Mouse (Mus musculus) ES-CJ7 (cell line): Measurements from ENCODE around the gene Cdh6.
A peak's percentile ranks its signal among the peaks of the same experiment; 100 is the strongest.

ENCODE experiments used
- DNase-seq: peaks from one replicate; pipeline ENCODE4 v3.0.0; 2011; ENCODE audit warnings: low read depth, low spot score

Cdh6 gene

DNA sequence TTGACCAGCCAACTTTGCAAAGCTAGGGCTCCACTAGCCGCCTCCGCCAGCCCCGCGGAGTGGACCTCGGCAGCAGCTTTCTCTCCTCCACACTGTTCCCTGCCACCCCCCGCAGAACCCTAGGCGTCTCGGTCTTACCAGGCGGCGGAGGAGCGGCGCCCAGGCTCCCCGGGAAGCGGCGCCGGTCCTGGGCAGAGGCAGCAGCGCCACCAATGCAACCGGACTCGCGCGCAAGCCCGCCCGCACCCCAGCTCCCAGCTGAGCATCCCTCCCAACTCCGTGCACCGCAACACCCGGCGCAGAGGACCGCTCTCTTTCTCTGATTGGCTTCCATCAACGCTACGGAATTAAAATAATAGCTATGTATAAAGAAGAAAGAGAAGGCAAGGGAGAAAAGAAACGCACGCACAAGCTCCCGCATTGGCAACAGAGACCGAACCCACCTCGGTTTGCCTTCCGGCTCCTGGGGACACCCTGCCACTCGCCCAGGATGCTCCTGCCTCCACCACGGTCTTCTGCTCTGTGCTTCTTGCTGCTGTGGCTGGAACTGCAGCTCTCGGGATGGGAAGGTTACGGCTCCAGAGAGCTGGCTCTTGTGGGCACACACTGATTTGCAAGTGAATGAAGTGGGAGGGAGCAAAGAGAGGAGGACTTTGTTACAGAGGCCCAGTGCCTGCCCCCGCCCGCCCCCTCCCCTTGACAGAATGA is at the start of gene Cdh6:
TSS of gene Cdh6 (minus strand) at position 605 of the 708 bp plus-strand sequence.
- peak; percentile 91 for DNase-seq

DNA sequence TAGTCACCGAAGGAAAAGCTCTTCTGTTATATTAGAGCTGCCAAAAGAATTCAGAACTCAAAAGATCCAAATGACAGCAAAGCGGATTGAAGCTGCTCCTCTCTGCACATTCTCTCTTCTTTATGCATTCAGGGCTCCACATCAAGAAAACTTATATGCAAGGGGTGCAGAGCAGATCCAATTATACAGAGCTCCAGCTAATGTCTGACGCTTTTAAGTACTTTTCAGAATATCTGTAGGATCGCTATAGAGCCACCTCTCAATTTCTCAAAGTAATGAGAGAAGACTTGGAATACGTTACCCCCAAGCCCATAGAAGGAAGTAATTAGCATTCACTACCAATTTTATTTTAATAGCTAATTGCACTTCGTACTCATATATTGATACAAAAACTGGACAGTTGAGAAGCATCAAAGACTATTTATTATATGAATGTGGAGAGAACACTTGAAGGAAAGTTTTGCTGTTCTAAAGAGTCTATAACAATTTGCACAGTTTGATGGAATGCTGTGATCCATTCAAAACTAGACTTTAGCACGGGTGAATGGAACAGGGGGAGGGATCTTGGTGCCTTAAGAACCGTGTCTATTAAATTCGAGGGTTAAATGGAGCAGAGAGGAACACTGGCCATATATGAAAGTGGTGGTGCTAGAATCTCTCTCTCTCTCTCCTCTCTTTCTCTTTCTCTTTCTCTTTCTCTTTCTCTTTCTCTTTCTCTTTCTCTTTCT is 46.4 kb upstream of the Cdh6 start:
- DNase-seq: no peak

DNA sequence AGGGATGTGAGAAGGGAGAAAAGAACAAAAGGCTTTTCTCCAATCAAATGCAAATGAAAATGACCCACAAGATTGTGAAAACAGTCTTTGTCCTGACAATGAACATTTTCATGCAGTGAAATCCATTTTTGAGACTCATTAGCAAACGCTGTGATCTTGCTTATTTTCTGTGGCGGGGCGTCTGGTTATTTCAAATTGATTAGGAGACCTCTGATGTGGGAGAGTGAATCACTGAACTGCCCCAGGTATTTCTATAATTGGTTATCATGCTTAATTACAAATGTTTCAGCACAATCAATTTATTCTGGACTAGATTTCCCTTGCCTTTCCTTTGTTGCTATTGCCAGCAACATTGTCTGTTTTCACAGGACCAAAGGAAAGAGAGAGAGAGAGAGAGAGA is 44.3 kb upstream of the Cdh6 start:
- DNase-seq: no peak

DNA sequence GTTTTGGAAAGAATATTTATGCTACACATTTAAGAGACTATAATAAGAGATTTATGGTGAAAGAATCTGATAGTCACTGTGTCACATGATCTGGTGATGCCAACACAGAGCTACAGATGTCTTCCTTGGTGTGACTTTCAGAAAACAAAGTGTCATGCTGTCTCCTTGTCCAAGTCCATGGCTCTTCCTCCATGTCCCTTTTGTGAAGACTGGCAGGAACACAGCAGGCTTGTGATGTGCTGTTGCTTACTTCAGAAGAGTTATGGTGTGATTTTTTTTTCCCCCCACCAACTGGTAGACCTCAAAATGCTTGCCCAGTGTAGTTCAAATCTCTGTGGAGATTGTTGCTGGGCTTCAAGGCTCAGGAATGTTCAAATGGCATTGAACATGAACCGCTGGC is 43.7 kb upstream of the Cdh6 start:
- DNase-seq: no peak

DNA sequence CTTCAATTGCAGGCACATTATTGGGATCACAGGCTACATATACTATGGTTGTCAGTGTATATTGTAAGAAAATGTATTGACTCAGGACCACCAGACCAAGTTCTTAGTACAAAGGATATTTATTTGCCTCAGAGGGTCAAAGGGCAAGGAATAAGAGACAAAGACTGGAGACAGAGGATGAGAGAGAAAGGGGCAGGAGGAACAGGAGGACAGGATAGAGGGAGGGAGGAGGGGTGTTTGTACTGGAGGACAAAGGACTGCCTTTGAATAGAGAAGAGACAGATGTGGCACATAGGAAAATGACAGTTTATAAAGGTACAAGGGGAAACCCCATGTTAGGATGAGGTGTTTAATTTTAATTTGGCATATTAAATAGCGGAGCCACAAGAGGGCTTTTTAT is 39.5 kb upstream of the Cdh6 start:
- no peak for DNase-seq

DNA sequence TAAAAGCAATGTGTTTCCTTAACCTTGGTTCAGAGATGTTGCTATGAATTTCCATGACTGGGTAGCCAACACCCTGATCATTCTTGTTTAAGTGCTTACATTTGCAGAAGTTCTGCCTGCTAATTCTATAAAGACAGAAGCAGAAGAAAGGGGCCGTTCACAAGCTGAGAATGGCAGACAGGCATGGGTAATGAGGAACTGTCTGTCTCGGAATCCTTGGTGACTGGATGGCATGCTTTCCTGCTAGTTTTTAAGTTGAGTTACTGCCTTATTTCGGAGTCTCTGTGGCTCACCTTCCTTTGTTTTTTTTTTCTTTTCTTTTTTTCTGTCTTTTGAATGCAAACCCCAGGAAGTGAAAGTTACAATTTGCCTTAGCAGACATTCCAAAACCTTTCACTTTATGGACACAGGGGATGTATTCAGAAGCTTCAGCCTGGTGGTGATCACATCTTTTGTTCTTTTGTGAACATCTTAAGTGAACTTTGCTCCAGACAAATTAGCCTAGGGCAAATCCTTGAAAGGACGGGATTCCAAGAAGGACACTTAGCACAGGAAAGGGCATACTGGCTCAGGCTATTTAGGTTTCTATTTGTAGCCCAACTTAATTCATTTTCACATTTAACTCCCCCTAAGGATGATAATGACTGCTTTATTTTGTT is 38.7 kb upstream of the Cdh6 start:
- peak; percentile 81 for DNase-seq

DNA sequence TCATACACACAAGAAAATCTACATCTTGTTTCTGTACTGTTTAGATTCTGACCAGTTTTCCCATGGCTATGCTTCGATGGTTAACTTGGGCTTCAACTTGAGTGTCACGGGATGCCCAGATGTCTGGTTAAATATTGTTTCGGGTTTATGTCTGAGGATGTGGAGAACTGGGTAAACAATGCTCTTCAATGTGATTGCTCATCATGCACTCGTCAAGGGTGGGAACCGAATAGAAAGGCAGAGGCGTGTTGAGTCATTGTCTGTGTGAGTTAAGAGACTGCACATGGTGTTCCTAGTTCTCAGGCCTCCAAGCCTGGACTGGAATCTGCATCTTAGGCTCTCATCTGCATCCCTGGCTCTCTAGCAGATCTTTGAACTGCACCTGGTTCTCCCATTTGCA is 36.7 kb upstream of the Cdh6 start:
- DNase-seq: no peak

DNA sequence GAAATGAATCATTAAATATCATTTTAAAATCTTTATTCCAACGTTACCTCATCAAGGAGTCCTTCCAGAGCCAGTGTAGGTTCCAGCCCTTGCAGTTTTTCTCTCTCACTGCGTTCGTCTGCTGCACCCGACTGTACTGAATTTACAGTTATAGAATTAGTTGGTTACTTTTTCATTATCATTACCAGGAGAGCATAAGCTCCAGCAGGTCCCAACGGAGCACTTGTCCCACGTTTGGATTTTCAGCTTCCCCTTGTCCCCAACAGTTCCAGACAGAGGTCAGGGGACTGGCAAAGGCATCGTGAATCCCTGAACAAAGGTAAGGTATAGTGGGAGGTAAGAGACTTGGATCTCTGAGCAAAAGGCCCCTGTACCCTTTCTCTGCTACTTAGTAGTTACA is 35.2 kb upstream of the Cdh6 start:
- no peak for DNase-seq

DNA sequence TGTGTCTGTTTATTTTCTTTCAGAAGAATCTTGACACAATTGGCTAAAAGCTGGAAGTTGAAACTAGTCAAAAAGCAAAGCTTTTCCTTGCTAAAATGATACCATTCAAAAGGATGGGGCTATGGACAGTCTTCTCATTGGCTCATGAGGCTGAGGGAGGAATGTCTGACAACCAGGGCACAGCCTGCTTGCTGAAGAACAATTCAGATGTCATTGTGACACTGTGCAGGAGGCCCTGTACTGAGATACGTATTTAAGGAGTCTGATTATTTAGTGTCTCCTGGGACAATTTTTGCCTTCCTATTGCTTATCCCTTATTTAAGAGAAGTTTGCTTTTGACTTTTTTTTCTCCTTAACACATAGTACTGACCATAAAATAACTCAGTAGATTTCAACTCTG is 22.8 kb upstream of the Cdh6 start:
- no peak for DNase-seq

DNA sequence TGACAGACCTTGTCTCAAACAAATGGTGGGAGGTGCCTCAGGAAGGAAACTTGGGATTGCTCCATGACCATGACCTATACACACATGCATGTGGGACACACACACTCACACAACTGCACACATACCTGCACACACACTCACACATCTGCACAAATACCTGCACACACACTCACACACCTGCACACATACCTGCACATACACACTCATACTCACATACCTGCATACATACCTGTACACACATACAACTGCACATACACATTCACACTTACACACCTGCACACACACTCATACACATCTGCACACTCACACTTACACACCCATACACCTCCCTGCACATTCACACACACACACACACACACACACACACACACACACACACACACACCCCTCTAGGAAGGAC is 20.6 kb upstream of the Cdh6 start:
- no peak for DNase-seq

DNA sequence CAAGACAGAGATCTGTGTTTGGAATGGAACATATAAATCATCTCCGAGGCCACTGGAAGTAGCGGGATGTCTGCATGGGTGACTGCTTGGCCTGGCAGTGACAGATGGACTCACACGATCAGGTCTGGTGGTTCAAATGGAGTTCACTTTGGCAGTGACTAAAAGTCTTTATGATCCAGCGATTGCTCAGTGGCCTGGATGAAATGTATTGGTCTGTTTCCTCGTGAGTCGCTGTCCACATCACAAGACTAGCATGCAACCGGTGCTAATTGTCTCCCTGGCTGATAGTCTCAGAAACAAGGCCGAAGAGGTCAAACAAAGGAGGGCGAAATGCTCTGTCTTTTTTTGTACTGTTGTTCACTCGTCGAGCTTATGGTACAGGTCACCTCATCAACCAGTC is 19.6 kb upstream of the Cdh6 start:
- DNase-seq: no peak

DNA sequence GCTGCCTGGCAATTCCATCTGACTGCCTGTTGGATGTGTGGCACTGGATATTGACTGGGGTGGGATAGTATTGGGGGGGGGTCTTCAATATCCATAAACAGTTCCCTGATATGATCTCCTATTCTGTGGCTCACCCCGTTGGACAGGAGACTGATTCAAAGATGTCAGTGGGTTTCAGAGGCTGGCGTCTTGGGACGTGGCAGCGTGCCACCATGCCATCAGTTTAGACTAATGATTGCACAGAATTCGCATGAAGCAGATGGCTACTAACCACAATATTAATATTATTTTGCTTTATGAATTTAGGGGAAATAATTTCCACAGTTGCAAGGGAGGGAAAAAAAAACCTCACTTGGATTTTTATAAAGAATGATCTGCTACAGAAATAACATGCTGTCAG is 10.2 kb upstream of the Cdh6 start:
- no peak for DNase-seq

DNA sequence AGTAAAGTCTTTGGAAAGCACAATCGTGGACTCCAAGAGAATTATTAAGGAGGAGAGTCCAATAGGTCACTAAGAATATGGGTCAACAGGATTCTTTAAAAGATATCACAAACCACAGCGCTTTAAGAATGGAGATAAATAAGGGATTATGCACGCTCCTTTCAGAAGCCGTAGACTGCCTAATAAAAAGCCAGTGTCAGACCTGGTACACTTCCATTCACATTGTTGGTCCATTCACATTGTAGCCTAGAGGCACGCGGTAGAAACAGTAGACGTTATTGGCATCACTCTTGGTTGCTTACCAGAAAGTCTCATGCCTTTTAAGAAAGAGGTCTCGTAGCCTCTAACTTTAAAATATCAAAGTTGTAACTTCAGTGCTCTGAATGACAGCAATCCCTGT is 8.0 kb upstream of the Cdh6 start:
- no peak for DNase-seq

DNA sequence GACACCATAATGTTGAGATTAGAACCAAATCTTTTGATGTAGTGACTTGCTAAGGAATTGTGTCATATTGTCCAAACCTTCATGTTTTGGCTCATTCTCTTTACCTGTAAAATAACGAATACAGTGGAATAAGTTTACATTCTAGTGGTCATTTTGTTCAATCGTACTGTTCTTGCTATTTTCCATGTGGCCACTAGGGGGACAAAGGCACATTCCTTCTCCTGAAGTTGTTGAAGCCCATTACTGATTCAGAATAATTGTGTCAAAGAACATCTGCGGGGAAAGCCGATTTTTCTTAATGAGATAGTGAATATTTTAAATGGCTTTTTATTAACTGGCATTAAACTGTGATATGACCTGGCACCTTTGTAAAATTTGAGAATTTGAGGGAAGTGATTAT is 7.5 kb upstream of the Cdh6 start:
- DNase-seq: peak; percentile 18

DNA sequence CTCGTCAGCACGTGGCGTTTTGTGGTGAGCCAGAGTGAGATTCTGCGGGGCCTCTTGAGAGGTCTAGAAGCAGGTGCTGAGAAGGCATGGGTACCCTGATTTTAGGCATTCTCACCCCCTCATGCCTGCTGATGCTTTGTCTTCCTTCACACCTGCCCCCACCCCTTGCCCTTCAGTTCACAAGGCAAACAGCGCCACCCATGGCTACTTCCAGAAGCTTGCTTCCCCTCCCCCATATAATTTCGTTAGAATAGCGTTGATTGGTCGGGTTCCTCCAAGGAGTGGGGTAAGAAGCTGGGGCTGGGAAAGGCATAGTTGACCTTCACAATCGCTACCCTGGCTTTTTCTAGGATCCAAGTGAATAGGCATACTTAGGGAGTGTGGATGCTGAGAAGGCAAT is 2.5 kb upstream of the Cdh6 start:
- DNase-seq: peak; percentile 63

DNA sequence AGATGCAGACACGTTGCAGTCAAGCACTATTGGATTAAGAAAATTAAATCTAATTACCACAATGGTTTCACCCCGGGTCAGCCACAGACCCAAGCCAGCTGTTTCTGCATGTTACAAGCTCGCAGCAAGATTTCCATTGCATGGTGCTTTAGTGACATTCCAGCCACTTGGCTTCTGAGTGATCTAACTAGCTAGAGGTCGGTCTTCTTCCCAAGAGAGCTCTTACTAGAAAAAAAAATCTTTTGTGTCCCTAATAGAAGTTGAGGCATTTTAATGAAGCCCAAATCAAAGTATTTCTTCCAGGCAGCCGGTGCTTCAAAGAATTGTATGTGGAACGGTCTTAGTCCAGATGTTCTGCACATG is 1.1 kb upstream of the Cdh6 start:
- no peak for DNase-seq

DNA sequence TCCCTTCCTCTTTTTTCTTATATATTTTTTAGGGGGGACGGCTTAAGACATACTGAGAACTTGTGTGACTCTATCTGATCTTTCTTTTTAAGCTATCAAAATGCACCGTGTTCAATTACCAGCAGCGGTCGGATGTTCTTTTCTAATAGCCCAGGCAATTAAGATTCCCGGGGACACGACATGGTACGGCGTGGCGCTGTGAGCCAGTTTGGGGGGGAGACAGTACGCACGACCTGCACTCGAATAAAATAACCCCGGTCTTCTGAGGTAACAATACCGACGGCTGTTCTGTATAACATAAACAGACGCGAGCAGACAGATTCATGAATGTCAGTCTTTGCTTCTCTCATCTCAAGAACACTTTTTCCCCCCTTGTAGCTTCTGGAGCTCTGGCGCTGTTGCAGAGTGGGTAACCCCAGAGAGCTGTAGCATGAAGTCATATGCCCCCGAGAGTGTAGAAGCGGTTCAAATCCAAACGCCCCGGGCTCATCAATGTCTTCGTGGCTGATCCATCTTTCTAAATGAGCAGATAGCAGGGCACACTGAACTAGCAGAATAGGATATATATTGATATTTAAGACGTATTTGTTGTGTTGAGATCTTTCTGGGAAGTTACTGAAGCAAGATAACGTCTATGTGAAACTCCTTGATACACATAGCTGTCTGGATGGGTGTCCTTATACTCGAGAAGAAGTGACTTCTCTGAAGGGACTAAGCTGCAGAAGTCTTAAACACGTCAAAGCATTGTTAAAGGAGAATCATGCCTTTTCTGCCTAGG is 554 bp upstream of the Cdh6 start:
- DNase-seq: no peak

DNA sequence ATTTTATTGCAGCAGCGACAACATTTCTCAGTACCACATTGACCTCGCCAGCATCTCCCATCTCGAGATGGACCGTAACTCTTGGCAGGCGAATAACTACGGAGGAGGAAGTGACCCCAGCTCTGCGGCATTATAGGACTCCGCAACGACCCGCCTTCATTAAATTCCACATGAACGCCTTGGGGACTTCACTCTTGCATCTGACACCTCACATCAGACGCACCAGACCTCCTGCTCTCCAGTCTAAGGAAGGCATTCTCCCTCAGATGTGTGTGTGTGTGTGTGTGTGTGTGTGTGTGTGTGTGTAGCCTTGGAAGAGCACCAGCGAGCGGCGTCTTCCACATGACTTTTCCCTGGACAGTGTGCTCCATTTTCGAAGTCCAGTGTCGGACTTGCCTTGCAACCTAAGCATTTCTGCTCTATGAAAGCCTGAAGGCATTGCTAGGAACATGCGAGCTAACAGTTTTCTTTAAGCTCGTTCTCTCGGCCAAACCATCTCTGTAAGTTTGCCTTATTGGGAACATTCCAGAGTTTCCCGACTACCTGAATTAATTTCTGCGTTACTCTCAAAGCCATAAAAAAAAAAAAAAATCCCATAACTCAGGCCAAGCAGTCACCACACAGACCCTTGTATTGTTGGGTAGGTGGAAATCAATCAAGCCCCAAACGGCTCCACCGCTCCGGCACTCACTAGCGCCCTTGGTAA is 957 bp downstream of the Cdh6 start:
- peak; percentile 13 for DNase-seq

DNA sequence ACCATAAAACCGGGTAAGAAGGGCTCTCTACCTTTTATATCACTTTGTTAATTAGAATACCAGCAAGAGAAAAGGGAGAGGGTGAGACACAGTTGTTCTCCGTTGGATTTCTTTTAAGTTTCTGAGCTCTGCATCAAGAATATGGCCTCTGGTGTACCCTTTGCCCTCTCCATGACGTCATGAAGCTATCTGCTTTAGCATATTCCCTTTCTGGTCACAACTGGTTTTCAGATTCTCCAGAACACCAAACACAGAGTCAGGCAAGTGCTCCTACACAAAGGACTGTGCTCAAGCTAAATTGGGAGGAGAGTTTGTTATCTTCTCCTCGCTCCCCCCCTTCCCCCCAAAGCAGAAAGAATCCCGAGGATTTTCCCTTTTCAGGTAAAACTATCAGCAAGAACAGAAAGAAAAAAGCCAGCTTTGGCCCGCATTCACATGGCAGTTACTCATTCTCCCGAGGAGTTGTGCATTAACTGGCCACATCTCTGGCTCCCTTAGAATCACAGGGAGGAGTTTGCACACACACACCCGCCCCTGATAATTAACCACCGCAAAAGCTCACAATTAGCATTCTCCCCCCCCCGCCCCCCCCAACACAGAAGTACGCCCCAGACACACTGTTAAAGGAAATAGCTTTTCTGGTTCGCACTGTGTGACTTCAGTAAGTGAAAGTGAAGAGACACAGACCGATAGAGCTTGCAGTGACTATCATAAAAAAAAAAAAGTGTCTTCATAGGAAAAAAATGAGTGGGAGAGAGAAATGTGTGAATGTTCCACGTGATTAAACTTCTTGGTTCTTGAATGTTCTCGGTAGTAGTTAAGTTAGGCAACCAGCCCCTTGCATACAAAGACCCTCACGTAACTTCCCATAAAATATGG is 1.8 kb downstream of the Cdh6 start:
- DNase-seq: peak; percentile 17

DNA sequence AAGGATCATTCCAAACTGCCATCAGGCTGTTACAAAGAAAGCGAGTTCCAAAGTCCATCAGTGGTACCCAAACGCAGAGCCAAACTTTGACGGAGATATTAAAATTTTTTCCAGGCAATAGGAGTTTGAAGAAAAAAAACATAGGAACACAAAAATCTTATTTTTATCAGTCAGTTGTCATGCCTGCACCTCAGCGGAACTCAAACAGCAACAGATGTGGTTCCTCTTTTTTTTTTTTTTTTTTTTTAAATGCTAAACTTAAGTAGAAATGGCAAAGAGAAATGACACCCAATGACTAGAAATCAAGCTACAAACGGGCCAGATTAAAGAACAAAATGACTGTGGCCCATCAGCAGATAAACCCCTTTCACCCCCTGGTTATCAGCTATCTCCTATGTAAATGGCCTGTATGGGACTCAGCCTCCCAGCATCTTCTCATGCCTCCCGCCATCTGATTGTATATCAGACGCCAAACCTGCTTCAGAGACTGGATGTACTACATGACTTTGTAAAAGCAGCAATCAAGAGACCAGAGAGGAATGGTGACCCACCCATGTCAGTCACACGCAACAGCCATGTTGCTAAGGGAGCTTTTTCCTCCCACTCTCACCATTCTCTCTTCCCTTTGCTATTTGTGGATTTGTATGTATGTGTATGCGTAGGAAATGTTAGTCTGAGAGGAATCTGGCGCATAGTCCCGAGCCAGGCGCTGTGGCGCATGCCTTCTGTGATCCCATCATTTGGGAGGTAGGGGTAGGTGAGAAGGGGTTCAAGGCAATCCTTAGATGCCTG is 8.2 kb downstream of the Cdh6 start:
- DNase-seq: no peak
